Mouse (Mus musculus): ENCODE measurements around the gene Gadl1. TPM values are rescaled to one million over a fixed set of nuclear protein-coding genes. Genes with fewer than 3 reads are reported as not detected.

Gene Gadl1
- total RNA-seq (2012; rRNA removed) (0.08 and 0.13 TPM in 2 replicates), total RNA-seq (2014; rRNA removed) (not detected in 2 replicates), polyA plus RNA-seq (2012; ENCODE audit: insufficient read length, low read depth) (not detected in 2 replicates)

GRCm38 (mm10) chr9:115909155-115909554 is at the start of gene Gadl1:
Gadl1 (plus strand) TSS chr9:115909455.
- DNase-seq (ENCODE audit: extremely low read depth) = no peak
- no peak within 1 kb of the TSS for H3K27ac ChIP-seq (ENCODE audit: insufficient read depth, low read depth)
- no peak for TF ChIP-seq ZMIZ1 (IDR thresholded peaks at IDR 0.05; ENCODE audit: low read depth, low read length)
- H3K27me3 ChIP-seq (replicated peaks) = no peaks in the 10 kb centered on the region
- H3K4me1 ChIP-seq (ENCODE audit: control insufficient read depth in 1 of 2, insufficient read depth in 2 of 2) = no peaks in the 10 kb centered on the region
- no peaks in the 10 kb centered on the region for H3K36me3 ChIP-seq (replicated peaks in 1 of 2; ENCODE audit: control insufficient read depth in 1 of 2, insufficient read depth in 1 of 2, low read length in 1 of 2)
- no peaks in the 10 kb centered on the region for H3K79me2 ChIP-seq (replicated peaks; ENCODE audit: control insufficient read depth, extremely low read depth, insufficient read depth, poor library complexity, severe bottlenecking)
- H3K4me3 ChIP-seq (replicated peaks in 1 of 3; ENCODE audit: low read depth in 2 of 3, low read length in 2 of 3, poor library complexity in 1 of 3) = no peak within 1 kb of the TSS
- no peaks in the 10 kb centered on the region for H3K9me3 ChIP-seq (replicated peaks; ENCODE audit: low read length)
- no peak within 1 kb of the TSS for H3K9ac ChIP-seq (ENCODE audit: insufficient read depth, low read depth)
- dilution Hi-C loops (cut with MboI; ENCODE audit: extremely low pct_ligation_motif_present, extremely low pct_unique_long_range_greater_than_20kb, low sequenced_read_pairs) = no loop called here
- no peak within 1 kb of the TSS for H3K4me2 ChIP-seq (ENCODE audit: insufficient read depth, low read depth, poor library complexity, severe bottlenecking)
- in situ Hi-C loops (cut with MboI; ENCODE audit: low pct_ligation_motif_present, low pct_unique_long_range_greater_than_20kb, low sequenced_read_pairs) = no loop called here

- dilution Hi-C loops (cut with MboI; ENCODE audit: extremely low pct_ligation_motif_present, extremely low pct_unique_long_range_greater_than_20kb, low sequenced_read_pairs) = no loop called here
- no peaks in the 10 kb centered on the region for H3K9me3 ChIP-seq (replicated peaks; ENCODE audit: low read length)
- H3K4me3 ChIP-seq (replicated peaks in 1 of 3; ENCODE audit: low read depth in 2 of 3, low read length in 2 of 3, poor library complexity in 1 of 3) = no peak overlapping the region
Measured at GRCm38 (mm10) chr9:115862802-115863201, 46.5 kb upstream of the Gadl1 start.

GRCm38 (mm10) chr9:115863326-115863725 is 45.9 kb upstream of the Gadl1 start:
- in situ Hi-C loops (cut with MboI; ENCODE audit: low pct_ligation_motif_present, low pct_unique_long_range_greater_than_20kb, low sequenced_read_pairs) (loop anchor here (10.0 kb wide), 1 partner anchor 181 kb away; no protein-coding TSS in a partner anchor), dilution Hi-C loops (cut with MboI; ENCODE audit: extremely low pct_ligation_motif_present, extremely low pct_unique_long_range_greater_than_20kb, low sequenced_read_pairs) (no loop called here)
- Histone ChIP-seq H3K36me3 (replicated peaks in 1 of 2; ENCODE audit: control insufficient read depth in 1 of 2, insufficient read depth in 1 of 2, low read length in 1 of 2) (no peaks in the 10 kb centered on the region), H3K9me3 (replicated peaks; ENCODE audit: low read length) (no peaks in the 10 kb centered on the region), H3K4me1 (ENCODE audit: control insufficient read depth in 1 of 2, insufficient read depth in 2 of 2) (no peaks in the 10 kb centered on the region), H3K9ac (ENCODE audit: insufficient read depth, low read depth) (no peak overlapping the region), H3K4me2 (ENCODE audit: insufficient read depth, low read depth, poor library complexity, severe bottlenecking) (no peak overlapping the region), H3K79me2 (replicated peaks; ENCODE audit: control insufficient read depth, extremely low read depth, insufficient read depth, poor library complexity, severe bottlenecking) (no peaks in the 10 kb centered on the region), H3K27ac (ENCODE audit: insufficient read depth, low read depth) (no peak overlapping the region), H3K27me3 (replicated peaks) (no peaks in the 10 kb centered on the region), H3K4me3 (replicated peaks in 1 of 3; ENCODE audit: low read depth in 2 of 3, low read length in 2 of 3, poor library complexity in 1 of 3) (no peak overlapping the region)
- no peak for TF ChIP-seq MAX (IDR thresholded peaks at IDR 0.05; ENCODE audit: low read length)
- TF ChIP-seq GABPA (IDR thresholded peaks at IDR 0.05; ENCODE audit: insufficient replicate concordance, low read depth, low read length) = no peak
- no peak for TF ChIP-seq MXI1 (IDR thresholded peaks at IDR 0.05; ENCODE audit: low read depth, low read length)
- no peak for TF ChIP-seq CHD1 (IDR thresholded peaks at IDR 0.05; ENCODE audit: low read depth, low read length)
- peak in 1 of 2 experiments; percentile 65; a peak in 3 of 4 replicates for TF ChIP-seq CTCF (conservative IDR thresholded peaks at IDR 0.05 in 1 of 2, IDR thresholded peaks at IDR 0.05 in 1 of 2; ENCODE audit: low read depth in 2 of 2, low read length in 2 of 2)
- TF ChIP-seq BHLHE40 (IDR thresholded peaks at IDR 0.05; ENCODE audit: low read depth, low read length) = no peak
- peak; percentile 29 for TF ChIP-seq RAD21 (IDR thresholded peaks at IDR 0.05; ENCODE audit: low read depth, low read length)
- TF ChIP-seq ZC3H11A (IDR thresholded peaks at IDR 0.05; ENCODE audit: low read depth, low read length) = no peak
- no peak for TF ChIP-seq POLR2AphosphoS2 (IDR thresholded peaks at IDR 0.05; ENCODE audit: low read depth, low read length)
- TF ChIP-seq IRF4 (IDR thresholded peaks at IDR 0.05; ENCODE audit: low read depth, low read length) = no peak
- no peak for TF ChIP-seq ETS1 (conservative IDR thresholded peaks at IDR 0.05; ENCODE audit: low read depth, low read length)
- peak; percentile 38 for TF ChIP-seq SMC3 (IDR thresholded peaks at IDR 0.05; ENCODE audit: low read depth, low read length)
- no peak for TF ChIP-seq PAX5 (IDR thresholded peaks at IDR 0.05; ENCODE audit: low read length)
- no peak for TF ChIP-seq NRF1 (IDR thresholded peaks at IDR 0.05; ENCODE audit: low read depth, low read length)
- no peak for DNase-seq (ENCODE audit: extremely low read depth)

More at GRCm38 (mm10) chr9:115862802-115863201, 46.5 kb upstream of the Gadl1 start:
- H3K27ac ChIP-seq (ENCODE audit: insufficient read depth, low read depth) = no peak overlapping the region
- in situ Hi-C loops (cut with MboI; ENCODE audit: low pct_ligation_motif_present, low pct_unique_long_range_greater_than_20kb, low sequenced_read_pairs) = loop anchor here (10.0 kb wide), 1 partner anchor 182 kb away; no protein-coding TSS in a partner anchor
- H3K4me1 ChIP-seq (ENCODE audit: control insufficient read depth in 1 of 2, insufficient read depth in 2 of 2) = no peaks in the 10 kb centered on the region
- no peak overlapping the region for H3K9ac ChIP-seq (ENCODE audit: insufficient read depth, low read depth)
- no peak overlapping the region for H3K4me2 ChIP-seq (ENCODE audit: insufficient read depth, low read depth, poor library complexity, severe bottlenecking)
- no peaks in the 10 kb centered on the region for H3K79me2 ChIP-seq (replicated peaks; ENCODE audit: control insufficient read depth, extremely low read depth, insufficient read depth, poor library complexity, severe bottlenecking)
- no peaks in the 10 kb centered on the region for H3K27me3 ChIP-seq (replicated peaks)
- TF ChIP-seq SMC3 (IDR thresholded peaks at IDR 0.05; ENCODE audit: low read depth, low read length) (no peak), EP300 (IDR thresholded peaks at IDR 0.05; ENCODE audit: low read length) (no peak), KAT2A (IDR thresholded peaks at IDR 0.05; ENCODE audit: insufficient replicate concordance, low read length) (no peak), CHD2 (IDR thresholded peaks at IDR 0.05; ENCODE audit: low read length) (no peak)
- DNase-seq (ENCODE audit: extremely low read depth) = peak; percentile 47
- no peaks in the 10 kb centered on the region for H3K36me3 ChIP-seq (replicated peaks in 1 of 2; ENCODE audit: control insufficient read depth in 1 of 2, insufficient read depth in 1 of 2, low read length in 1 of 2)
